Mouse (Mus musculus) C2C12 (cell line): Measurements from ENCODE around the gene Boc.

Experiments used
- CEBPB ChIP-seq: IDR thresholded peaks from one replicate; pipeline ENCODE4 v1.6.1; 2011; ENCODE audit warnings: low read depth, mild to moderate bottlenecking, control low read depth, moderate library complexity
- CTCF ChIP-seq: IDR thresholded peaks from one replicate; pipeline ENCODE4 v1.5.1; 2011; ENCODE audit not compliant: control insufficient read depth, insufficient read depth, insufficient read length
- MAX ChIP-seq: IDR thresholded peaks from one replicate; pipeline ENCODE4 v1.6.1; 2011; ENCODE audit warnings: mild to moderate bottlenecking, control low read depth
- MYOD1 ChIP-seq: IDR thresholded peaks from one replicate; pipeline ENCODE4 v1.6.1; 2011; ENCODE audit warnings: low read depth; ENCODE audit not compliant: control insufficient read depth, insufficient read length

DNA sequence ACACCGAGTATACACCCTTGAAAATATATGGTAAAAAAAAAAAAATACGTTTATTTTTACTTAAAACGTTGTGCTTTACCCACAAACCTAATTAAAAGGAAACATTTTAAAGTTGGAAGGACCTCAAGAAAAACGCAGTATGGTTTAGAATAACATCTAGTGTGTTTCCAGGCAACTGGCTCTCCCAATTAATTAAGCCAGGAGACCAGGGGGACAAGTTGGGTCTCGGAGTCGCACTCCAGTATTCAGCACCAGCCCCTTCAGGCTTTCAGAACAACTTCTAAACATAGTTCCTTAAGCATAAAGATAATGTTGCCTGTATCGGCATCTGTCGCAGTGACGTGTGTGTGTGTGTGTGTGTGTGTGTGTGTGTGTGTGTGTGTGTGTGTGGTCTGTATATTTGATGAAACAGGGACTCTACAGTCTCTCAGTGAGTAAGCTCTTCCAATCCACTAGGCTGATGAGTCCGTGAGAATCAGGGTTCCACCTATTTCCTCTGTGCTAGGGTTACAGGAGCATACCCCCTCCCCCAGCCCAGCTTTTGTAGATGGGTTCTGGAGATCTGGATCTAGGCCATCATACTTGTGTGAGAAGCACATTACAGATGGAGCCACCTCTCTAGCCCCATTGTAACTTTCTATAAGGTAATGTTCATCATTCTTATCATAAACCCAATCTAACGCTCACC lies 31.3 kb downstream of the Boc start:
- TF ChIP-seq CTCF = no peak
- TF ChIP-seq CEBPB = no peak
- TF ChIP-seq MYOD1 = no peak
- TF ChIP-seq MAX = no peak
